Mouse (Mus musculus) erythroblast, embryonic 14.5 days (primary cell): Measurements from ENCODE around the gene Fam25c.

Experiments
- GATA1 ChIP-seq: IDR thresholded peaks from 2 replicates; pipeline ENCODE4 v1.6.1; 2012; ENCODE audit warnings: low read length, inconsistent platforms, mixed read lengths
- TAL1 ChIP-seq: IDR thresholded peaks from 3 replicates; pipeline ENCODE4 v1.6.1; 2012; ENCODE audit warnings: low read length, inconsistent platforms, mixed read lengths

GRCm38 (mm10) chr14:34316346-34316745, 38.9 kb downstream of the Fam25c start:
- no peak for TF ChIP-seq GATA1
- TF ChIP-seq TAL1, result no peak
